In genomic region chr5:111665406-111665805, GRCm38 (mm10) we compare ENCODE assay signal across 28 mouse cellular contexts.
DNase-seq lines count a peak whose midpoint lies in the region; ATAC-seq and TF ChIP-seq lines count a peak whose summit lies in the region.
"Had no signal": no experiment of that assay in that cellular context is flagged by ENCODE, and none has a peak within 500 bp of the region (broad histone marks: within the 10 kb centered on the region; RNA-seq: fewer than 3 reads in every experiment).

No protein-coding gene starts in this region.

- TF ChIP-seq CTCF in hindbrain, postnatal 0 days (IDR thresholded peaks at IDR 0.05; ENCODE audit: low read depth): no peak

- no peak for ATAC-seq in hindbrain, embryonic 13.5 days (ENCODE audit: low FRiP score)
- ATAC-seq in hindbrain, postnatal 0 days: no peak
- ATAC-seq in midbrain, embryonic 15.5 days (replicated peaks): no peak
- ATAC-seq in kidney, embryonic 14.5 days (ENCODE audit: low FRiP score, low TSS enrichment): no peak
- ATAC-seq: forebrain, embryonic 16.5 days; hindbrain, embryonic 16.5 days; intestine, embryonic 15.5 days; liver, embryonic 12.5 days; liver, postnatal 0 days had no signal

- H3K4me3 ChIP-seq in hindbrain, embryonic 13.5 days: no peak overlapping the region
- no peak overlapping the region for H3K4me3 ChIP-seq in hindbrain, postnatal 0 days (ENCODE audit: low read length)
- H3K4me3 ChIP-seq in midbrain, embryonic 15.5 days: no peak overlapping the region
- no peak overlapping the region for H3K4me3 ChIP-seq in kidney, embryonic 14.5 days (ENCODE audit: low read length)
- H3K4me3 ChIP-seq: gastrocnemius, adult 2 months; intestine, embryonic 15.5 days; liver, embryonic 12.5 days; neural tube, embryonic 15.5 days had no signal

- WGBS in hindbrain, embryonic 13.5 days: 70% methylated on average over 19 of the region's 19 CpGs
- WGBS in hindbrain, postnatal 0 days: 74% methylated on average over 19 of the region's 19 CpGs
- WGBS in midbrain, embryonic 15.5 days: 63% methylated on average over 19 of the region's 19 CpGs
- WGBS in kidney, embryonic 14.5 days: 70% methylated on average over 19 of the region's 19 CpGs

- H3K27ac ChIP-seq in hindbrain, embryonic 13.5 days: 0 out of 2 replicates have a peak overlapping the region, but pooled peaks have one; percentile 35
- no peak overlapping the region for H3K27ac ChIP-seq in hindbrain, postnatal 0 days
- peak overlapping the region; percentile 40 for H3K27ac ChIP-seq in midbrain, embryonic 15.5 days
- H3K27ac ChIP-seq in kidney, embryonic 14.5 days (ENCODE audit: low read depth, low read length): no peak overlapping the region
- H3K27ac ChIP-seq: gastrocnemius, adult 2 months; intestine, embryonic 15.5 days; kidney, postnatal 0 days; liver, embryonic 12.5 days; neural tube, embryonic 15.5 days had no signal

- H3K4me2 ChIP-seq in hindbrain, embryonic 13.5 days: no peak overlapping the region
- no peak overlapping the region for H3K4me2 ChIP-seq in hindbrain, postnatal 0 days (ENCODE audit: low read depth, low read length)
- H3K4me2 ChIP-seq in midbrain, embryonic 15.5 days: no peak overlapping the region
- H3K4me2 ChIP-seq in kidney, embryonic 14.5 days (replicated peaks; ENCODE audit: low read depth, low read length): no peak overlapping the region
- H3K4me2 ChIP-seq: heart, embryonic 11.5 days; intestine, embryonic 15.5 days; liver, embryonic 12.5 days; neural tube, embryonic 15.5 days had no signal

- H3K27me3 ChIP-seq in hindbrain, embryonic 13.5 days: peaks cover 25% of the 10 kb centered on the region; the same call in 1 of the 2 replicates
- no peaks in the 10 kb centered on the region for H3K27me3 ChIP-seq in hindbrain, postnatal 0 days (ENCODE audit: insufficient read depth, low read length)
- no peaks in the 10 kb centered on the region for H3K27me3 ChIP-seq in midbrain, embryonic 15.5 days (replicated peaks)
- H3K27me3 ChIP-seq in kidney, embryonic 14.5 days (ENCODE audit: control insufficient read depth, insufficient read depth, low read length): no peaks in the 10 kb centered on the region
- H3K27me3 ChIP-seq: CH12.LX; intestine, embryonic 15.5 days; liver, embryonic 12.5 days had no signal

- H3K9ac ChIP-seq in hindbrain, embryonic 13.5 days: no peak overlapping the region
- no peak overlapping the region for H3K9ac ChIP-seq in hindbrain, postnatal 0 days (replicated peaks; ENCODE audit: low read length)
- no peak overlapping the region for H3K9ac ChIP-seq in midbrain, embryonic 15.5 days
- no peak overlapping the region for H3K9ac ChIP-seq in kidney, embryonic 14.5 days (ENCODE audit: low read depth, low read length)
- H3K9ac ChIP-seq: intestine, embryonic 15.5 days; liver, embryonic 12.5 days; liver, postnatal 0 days; neural tube, embryonic 15.5 days had no signal

- H3K4me1 ChIP-seq in hindbrain, embryonic 13.5 days (replicated peaks): peaks cover 36% of the 10 kb centered on the region
- H3K4me1 ChIP-seq in hindbrain, postnatal 0 days (ENCODE audit: insufficient read depth, low read length): peaks cover 14% of the 10 kb centered on the region; the same call in 1 of the 2 replicates
- peaks cover 28% of the 10 kb centered on the region for H3K4me1 ChIP-seq in midbrain, embryonic 15.5 days
- no peaks in the 10 kb centered on the region for H3K4me1 ChIP-seq in kidney, embryonic 14.5 days (ENCODE audit: control insufficient read depth, insufficient read depth, low read length)
- H3K4me1 ChIP-seq: liver, embryonic 12.5 days had no signal

- DNase-seq in adrenal gland, adult (ENCODE audit: inconsistent age in 2 of 2, low spot score in 1 of 2): peak; percentile 31 to 77
- no peak for DNase-seq in adrenal gland, postnatal 10 days
- DNase-seq in hindbrain, postnatal 0 days (ENCODE audit: low spot score): no peak
- peak; percentile 7 for DNase-seq in adrenal gland, postnatal 25 days
- DNase-seq: cerebellum, adult 2 months; gastrocnemius, adult 2 months; gastrocnemius, postnatal 36 days; heart, adult 18-20 months; heart, postnatal 4 days; kidney, adult 2 months; kidney, postnatal 4 days; left cerebral cortex, postnatal 4 days; liver, postnatal 0 days; lung, postnatal 4 days; retina, postnatal 1 day; right cerebral cortex, postnatal 14 days had no signal

- no peaks in the 10 kb centered on the region for H3K36me3 ChIP-seq in hindbrain, embryonic 13.5 days
- no peaks in the 10 kb centered on the region for H3K36me3 ChIP-seq in hindbrain, postnatal 0 days (ENCODE audit: insufficient read depth, low read length)
- no peaks in the 10 kb centered on the region for H3K36me3 ChIP-seq in midbrain, embryonic 15.5 days (replicated peaks)
- no peaks in the 10 kb centered on the region for H3K36me3 ChIP-seq in kidney, embryonic 14.5 days (ENCODE audit: control insufficient read depth, insufficient read depth, low read length)
- H3K36me3 ChIP-seq: G1E; intestine, embryonic 15.5 days; liver, embryonic 12.5 days; neural tube, embryonic 15.5 days had no signal

- peaks cover 15% of the 10 kb centered on the region for H3K9me3 ChIP-seq in hindbrain, embryonic 13.5 days
- H3K9me3 ChIP-seq in hindbrain, postnatal 0 days (ENCODE audit: low read length): no peaks in the 10 kb centered on the region
- H3K9me3 ChIP-seq in midbrain, embryonic 15.5 days: no peaks in the 10 kb centered on the region
- peaks cover 9% of the 10 kb centered on the region; the same call in 1 of the 2 replicates for H3K9me3 ChIP-seq in kidney, embryonic 14.5 days (ENCODE audit: control insufficient read depth, low read length)
- H3K9me3 ChIP-seq: liver, embryonic 12.5 days; neural tube, embryonic 15.5 days had no signal

Comparison
In these comparisons a context has a peak if more than half of its experiments do, and no peak if none do; other contexts are left out.
1. DNase-seq: peak in adrenal gland, adult (2 of 2) and adrenal gland, postnatal 25 days (single experiment); none in adrenal gland, postnatal 10 days (single experiment) and hindbrain, postnatal 0 days (single experiment).
2. H3K27ac ChIP-seq: peak in hindbrain, embryonic 13.5 days (single experiment) and midbrain, embryonic 15.5 days (single experiment); none in hindbrain, postnatal 0 days (single experiment) and kidney, embryonic 14.5 days (single experiment).